Mouse (Mus musculus): ENCODE measurements around the gene Zfp398. TPM values are rescaled to one million over a fixed set of nuclear protein-coding genes. Genes with fewer than 3 reads are reported as not detected.
A peak's percentile ranks its signal among the peaks of the same experiment; 100 is the strongest.

Zfp398 gene
- total RNA-seq, 2 experiments from 2014 or later, result 6.7 to 7.0 TPM

GRCm38 (mm10) chr6:47879049-47879716 is 43.7 kb downstream of the Zfp398 start:
- intact Hi-C loops (cut with DNase I), result loop anchor here (5.0 kb wide), 2 partner anchors 42 to 43 kb away; partner anchors contain the start of genes Zfp212 and Zfp398
- no peak for DNase-seq

DNA sequence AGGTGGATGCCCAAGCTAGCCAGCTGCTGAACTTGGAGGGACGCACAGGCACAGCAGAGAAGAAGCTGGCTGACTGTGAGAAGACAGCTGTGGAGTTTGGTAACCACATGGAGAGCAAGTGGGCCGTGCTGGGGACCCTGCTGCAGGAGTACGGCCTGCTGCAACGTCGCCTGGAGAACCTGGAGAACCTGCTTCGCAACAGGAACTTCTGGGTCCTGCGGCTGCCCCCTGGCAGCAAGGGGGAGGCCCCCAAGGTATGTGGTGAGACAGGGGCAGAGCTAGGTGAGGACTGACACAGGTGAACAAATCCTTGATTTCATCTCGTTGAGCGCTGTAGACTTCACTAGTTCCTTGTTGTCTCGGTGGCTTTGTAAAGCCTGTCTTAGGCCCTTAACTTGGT is 44.7 kb downstream of the Zfp398 start:
- intact Hi-C loops (cut with DNase I), result no loop called here
- DNase-seq, result no peak

DNA sequence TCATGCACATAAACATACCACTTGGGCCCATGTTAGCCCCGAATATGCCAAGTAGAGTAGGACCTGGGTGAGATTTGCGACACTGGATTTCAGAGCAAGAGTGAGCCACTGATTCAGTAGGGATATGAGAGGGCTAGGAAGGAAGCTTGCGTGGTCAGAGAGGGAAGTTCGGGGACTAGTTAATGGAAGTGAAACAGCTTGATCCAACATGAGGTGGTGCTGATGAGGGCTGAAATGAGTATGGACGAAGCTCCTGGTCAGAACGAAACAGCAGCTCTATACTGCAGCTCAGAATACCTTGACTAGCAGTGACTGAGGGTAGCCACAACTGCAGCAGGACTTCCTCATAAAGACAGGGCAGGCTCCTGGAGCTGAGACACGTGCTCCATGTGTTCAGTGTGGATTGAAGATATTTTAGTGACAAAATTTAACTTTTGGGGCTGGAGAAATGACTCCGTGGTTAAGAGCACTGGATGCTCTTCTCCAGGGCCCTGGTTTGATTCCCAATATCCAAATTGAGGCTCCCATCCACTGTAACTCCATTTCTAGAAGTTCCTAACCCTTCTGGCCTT is 53.4 kb downstream of the Zfp398 start:
- intact Hi-C loops (cut with DNase I), result no loop called here
- no peak for DNase-seq

- DNase-seq, result no peak
- intact Hi-C loops (cut with DNase I), result no loop called here
Observed at GRCm38 (mm10) chr6:47899416-47899815, 64.0 kb downstream of the Zfp398 start.

DNA sequence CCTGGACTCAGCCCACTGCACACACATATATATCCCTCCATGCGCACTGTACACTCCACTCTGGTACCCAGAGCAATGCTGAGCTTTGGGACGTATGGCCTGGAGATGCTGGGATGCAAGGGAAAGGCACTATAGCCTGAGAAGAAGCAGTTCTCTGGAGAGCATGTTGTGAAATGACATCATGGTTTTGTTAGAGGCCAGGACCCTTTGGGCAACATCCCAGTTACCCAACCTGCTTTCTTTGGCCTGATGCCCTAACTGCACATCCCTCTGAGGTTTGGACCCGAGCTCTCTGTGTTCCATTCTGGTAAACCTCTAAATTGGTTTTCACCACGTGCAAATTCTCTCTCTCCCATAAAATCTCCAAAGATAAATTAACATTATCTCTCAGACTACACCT is 68.1 kb downstream of the Zfp398 start:
- intact Hi-C loops (cut with DNase I), result no loop called here
- DNase-seq, result no peak

GRCm38 (mm10) chr6:47904361-47904760 is 68.9 kb downstream of the Zfp398 start:
- no peak for DNase-seq
- intact Hi-C loops (cut with DNase I), result no loop called here

DNA sequence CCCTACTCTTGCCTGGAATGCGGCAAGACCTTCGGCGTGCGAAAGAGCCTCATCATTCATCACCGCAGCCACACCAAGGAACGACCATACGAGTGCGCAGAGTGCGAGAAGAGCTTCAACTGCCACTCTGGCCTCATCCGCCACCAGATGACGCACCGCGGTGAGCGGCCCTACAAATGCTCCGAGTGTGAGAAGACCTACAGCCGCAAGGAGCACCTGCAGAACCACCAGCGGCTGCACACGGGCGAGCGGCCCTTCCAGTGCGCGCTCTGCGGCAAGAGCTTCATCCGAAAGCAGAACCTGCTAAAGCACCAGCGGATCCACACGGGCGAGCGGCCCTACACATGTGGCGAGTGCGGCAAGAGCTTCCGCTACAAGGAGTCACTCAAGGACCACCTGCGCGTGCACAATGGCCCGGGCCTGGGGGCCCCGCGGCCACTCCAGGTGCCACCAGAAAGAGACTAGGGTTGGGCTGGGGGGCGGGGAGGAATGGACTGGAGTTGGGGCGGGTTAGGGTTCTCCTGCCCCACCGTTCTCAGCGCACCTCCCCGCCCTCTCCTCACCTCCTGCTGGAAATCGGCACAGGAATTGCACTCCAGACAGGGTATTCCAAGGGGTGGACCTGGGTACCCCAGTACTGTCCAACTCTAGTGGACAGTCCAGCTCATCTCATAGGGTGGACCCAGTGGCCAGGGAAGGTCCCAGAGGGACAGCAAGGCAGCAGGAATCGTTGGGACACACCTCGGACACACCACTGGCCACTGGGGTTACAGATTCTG is 69.6 kb downstream of the Zfp398 start:
- intact Hi-C loops (cut with DNase I), result no loop called here
- no peak for DNase-seq

- intact Hi-C loops (cut with DNase I), result no loop called here
- DNase-seq, result no peak
Observed at GRCm38 (mm10) chr6:47906326-47906725, 70.9 kb downstream of the Zfp398 start.

DNA sequence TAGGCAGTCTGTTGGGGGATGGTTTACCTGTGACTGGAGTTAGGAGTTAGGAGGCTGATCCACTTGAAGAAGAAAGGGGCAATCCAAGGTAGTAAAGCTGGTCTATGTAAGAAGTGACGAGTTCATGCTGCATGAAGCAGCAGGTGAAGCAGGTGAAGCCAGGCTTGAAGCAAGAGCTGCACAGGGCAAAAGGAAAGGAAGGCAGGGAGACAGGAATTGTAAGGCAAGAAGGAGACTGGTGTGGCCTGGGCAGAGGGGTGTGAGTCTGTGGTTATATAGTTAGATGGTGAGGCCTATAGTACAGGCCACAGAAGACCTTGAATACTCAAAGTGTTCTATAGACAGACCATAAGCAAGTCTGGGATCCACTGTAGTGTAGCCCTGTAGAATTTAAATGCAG is 73.5 kb downstream of the Zfp398 start:
- intact Hi-C loops (cut with DNase I), result no loop called here
- DNase-seq, result no peak

- no peak for DNase-seq
- intact Hi-C loops (cut with DNase I), result no loop called here
Observed at GRCm38 (mm10) chr6:47911650-47912049, 76.2 kb downstream of the Zfp398 start.

GRCm38 (mm10) chr6:47912991-47913390 is 77.5 kb downstream of the Zfp398 start:
- intact Hi-C loops (cut with DNase I), result no loop called here

DNA sequence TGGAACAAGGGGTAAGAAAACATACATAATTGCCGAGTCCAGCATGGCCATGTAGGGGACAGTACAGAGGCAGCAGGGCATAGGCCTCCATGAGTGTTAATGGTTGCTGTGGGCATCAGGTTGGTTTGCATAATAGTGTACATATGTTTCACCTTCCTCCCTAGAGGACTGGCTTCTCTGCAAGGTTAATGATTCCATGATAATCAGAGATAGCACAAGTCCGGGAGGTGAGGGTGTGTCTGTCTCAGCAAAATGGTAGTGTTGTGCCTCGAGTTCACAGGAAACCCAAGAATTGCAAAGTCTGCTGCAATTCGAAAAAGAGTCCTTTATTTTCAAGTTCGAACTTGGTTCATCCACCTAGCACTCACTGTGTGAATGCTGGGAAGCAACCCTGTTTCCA is 81.6 kb downstream of the Zfp398 start:
- no peak for DNase-seq
- intact Hi-C loops (cut with DNase I), result no loop called here

More at GRCm38 (mm10) chr6:47912991-47913390, 77.5 kb downstream of the Zfp398 start:
- no peak for DNase-seq

GRCm38 (mm10) chr6:47918768-47919274 is 83.4 kb downstream of the Zfp398 start:
- intact Hi-C loops (cut with DNase I), result no loop called here
- DNase-seq, result no peak

- no peak for DNase-seq
- intact Hi-C loops (cut with DNase I), result loop anchor here (5.0 kb wide), 1 partner anchor 43 kb away; the partner anchor contains the start of gene Zfp282
Observed at GRCm38 (mm10) chr6:47919646-47920446, 84.4 kb downstream of the Zfp398 start.

DNA sequence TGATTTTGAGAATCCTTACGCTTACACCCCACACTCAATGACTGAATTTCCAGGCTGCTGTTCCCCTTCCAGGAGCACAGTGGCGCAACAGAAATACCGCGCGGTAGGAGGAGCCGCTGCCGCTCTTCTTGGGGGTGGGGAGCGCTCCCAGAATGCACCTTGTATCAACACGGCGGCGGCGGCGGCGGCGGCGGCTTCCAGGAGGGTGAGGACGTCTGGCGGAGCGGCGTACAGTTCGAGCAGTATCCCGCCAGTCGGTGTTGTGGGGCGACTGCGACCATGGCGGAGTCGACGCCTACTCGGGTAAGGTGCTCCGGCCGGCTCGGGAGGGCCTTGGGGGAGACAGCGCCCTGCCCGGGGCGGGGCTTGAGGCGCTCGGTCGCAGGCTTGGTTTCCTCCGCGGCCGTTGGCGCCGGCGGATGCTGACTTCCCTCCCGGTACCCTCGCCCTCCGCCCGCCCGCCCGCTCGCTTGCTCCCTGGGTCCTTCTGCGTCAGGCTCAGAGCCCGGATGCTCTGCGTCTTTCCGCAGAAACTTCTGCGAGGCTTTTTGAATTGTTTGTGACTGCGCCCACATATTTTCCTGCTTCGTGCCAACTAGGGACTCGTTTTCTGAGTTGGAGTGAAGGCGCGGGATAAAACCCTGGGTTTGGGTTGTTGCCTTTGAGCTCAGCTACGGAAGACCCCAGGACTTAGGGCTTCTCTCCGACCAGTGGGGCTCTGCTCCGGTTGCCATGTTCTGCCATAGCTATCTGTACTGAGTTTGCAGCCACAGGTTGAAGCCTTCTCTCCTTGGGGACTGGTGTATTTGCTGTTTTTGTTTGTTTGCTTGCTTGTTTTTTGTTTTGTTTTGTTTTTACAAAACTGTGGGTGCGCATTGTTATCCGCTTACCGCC is 85.2 kb downstream of the Zfp398 start, which contains the start of gene Zfp212:
Gene Zfp212, plus strand, starts transcription at position 30 of the 894 bp plus-strand sequence.
- peak; percentile 85 to 86 for DNase-seq
- intact Hi-C loops (cut with DNase I), result loop anchor here (1.0 to 5.0 kb wide), 2 partner anchors 43 to 166 kb away; partner anchors contain the start of genes Zfp282 and Zfp746
